Mouse (Mus musculus) midbrain, embryonic 15.5 days (tissue): Measurements from ENCODE around the gene 4930442H23Rik. TPM values are rescaled to one million over a fixed set of nuclear protein-coding genes. Genes with fewer than 3 reads are reported as not detected.
A peak's percentile ranks its signal among the peaks of the same experiment; 100 is the strongest.

Experiments used
- ATAC-seq: fragments of 200-750 bp; cut with Nextera tagmentation; replicated peaks from 2 replicates; pipeline ENCODE4 v1.8.0; 2017; ENCODE audit warnings: moderate TSS enrichment
- H3K27ac ChIP-seq: fragments of 300-500 bp; sonication (generic); 2 replicates; pipeline ENCODE4 v1.5.1; 2015; ENCODE audit warnings: mild to moderate bottlenecking, inconsistent platforms
- H3K27me3 ChIP-seq: fragments of 300-500 bp; sonication (generic); replicated peaks from 2 replicates; pipeline ENCODE4 v1.6.1; 2015; ENCODE audit warnings: inconsistent platforms
- H3K36me3 ChIP-seq: fragments of 300-500 bp; sonication (generic); replicated peaks from 2 replicates; pipeline ENCODE4 v1.6.1; 2015; ENCODE audit warnings: inconsistent platforms
- H3K4me1 ChIP-seq: fragments of 300-500 bp; sonication (generic); 2 replicates; pipeline ENCODE4 v1.6.1; 2015; ENCODE audit warnings: inconsistent platforms
- H3K4me2 ChIP-seq: fragments of 300-500 bp; sonication (generic); 2 replicates; pipeline ENCODE4 v1.6.1; 2015; ENCODE audit warnings: inconsistent platforms, mild to moderate bottlenecking, moderate library complexity
- H3K4me3 ChIP-seq: fragments of 300-500 bp; sonication (generic); 2 replicates; pipeline ENCODE4 v1.5.1; 2015; ENCODE audit warnings: mild to moderate bottlenecking, inconsistent platforms
- H3K9ac ChIP-seq: fragments of 300-500 bp; sonication (generic); 2 replicates; pipeline ENCODE4 v1.6.1; 2015; ENCODE audit warnings: mild to moderate bottlenecking, inconsistent platforms
- H3K9me3 ChIP-seq: fragments of 300-500 bp; sonication (generic); 2 replicates; pipeline ENCODE4 v1.6.1; 2016; ENCODE audit warnings: inconsistent platforms
- WGBS: fragments of 180-500 bp; shearing (Covaris S2); methylation state at CpG from one replicate; pipeline ENCODE4 v1.1.7; 2015; ENCODE audit warnings: mixed read lengths; 5-methylcytosine and 5-hydroxymethylcytosine counted together
- polyA plus RNA-seq: library from polyadenylated mRNA; unstranded; fragments of >200 nt; fragmentation: Nextera tagmentation; extraction: Ambion mirVana; gene quantifications from 2 replicates; pipeline ENCODE4 v1.2.1, GENCODE M21; 2015

4930442H23Rik gene
- polyA plus RNA-seq, 1 experiment from 2014 or later, result not detected

GRCm38 (mm10) chr10:81195300-81195699 is 11.7 kb upstream of the 4930442H23Rik start:
- Histone ChIP-seq H3K4me1 (peaks cover 18% of the 10 kb centered on the region), H3K27me3 (peaks cover 22% of the 10 kb centered on the region), H3K4me2 (no peak overlapping the region), H3K36me3 (peaks cover 7% of the 10 kb centered on the region; the same call in 1 of the 2 replicates), H3K9ac (no peak overlapping the region), H3K9me3 (no peaks in the 10 kb centered on the region), H3K4me3 (no peak overlapping the region), H3K27ac (no peak overlapping the region)
- no peak for ATAC-seq
- WGBS, result 73% methylated on average over 4 of the region's 4 CpGs

- no peak for ATAC-seq
- no peak overlapping the region for H3K9ac ChIP-seq
These were observed 10.5 kb upstream of the 4930442H23Rik start for GRCm38 (mm10) chr10:81193991-81194774.

GRCm38 (mm10) chr10:81192968-81193501 is 9.4 kb upstream of the 4930442H23Rik start:
- peak overlapping the region; percentile 63 for H3K9ac ChIP-seq
- H3K36me3 ChIP-seq, result peaks cover 12% of the 10 kb centered on the region; the same call in 1 of the 2 replicates
- peak overlapping the region; percentile 65 for H3K4me3 ChIP-seq
- peaks cover 22% of the 10 kb centered on the region for H3K27me3 ChIP-seq
- H3K27ac ChIP-seq, result peak overlapping the region; percentile 99
- H3K4me1 ChIP-seq, result peaks cover 18% of the 10 kb centered on the region
- peak overlapping the region; percentile 93 for H3K4me2 ChIP-seq
- peak; percentile 48 for ATAC-seq
- WGBS, result 3% methylated on average over 19 of the region's 19 CpGs
- no peaks in the 10 kb centered on the region for H3K9me3 ChIP-seq

More at GRCm38 (mm10) chr10:81193991-81194774, 10.5 kb upstream of the 4930442H23Rik start:
- H3K4me3 ChIP-seq, result no peak overlapping the region
- peaks cover 18% of the 10 kb centered on the region for H3K4me1 ChIP-seq
- 16% methylated on average over 37 of the region's 37 CpGs for WGBS
- no peaks in the 10 kb centered on the region for H3K9me3 ChIP-seq
- H3K27ac ChIP-seq, result no peak overlapping the region
- peaks cover 12% of the 10 kb centered on the region; the same call in 1 of the 2 replicates for H3K36me3 ChIP-seq
- peaks cover 22% of the 10 kb centered on the region for H3K27me3 ChIP-seq
- H3K4me2 ChIP-seq, result no peak overlapping the region

GRCm38 (mm10) chr10:81192270-81192967 is 8.8 kb upstream of the 4930442H23Rik start:
- H3K4me3 ChIP-seq, result peak overlapping the region; percentile 65
- peak overlapping the region; percentile 63 for H3K9ac ChIP-seq
- ATAC-seq, result peak; percentile 88
- H3K9me3 ChIP-seq, result no peaks in the 10 kb centered on the region
- peaks cover 22% of the 10 kb centered on the region for H3K27me3 ChIP-seq
- H3K36me3 ChIP-seq, result peaks cover 12% of the 10 kb centered on the region; the same call in 1 of the 2 replicates
- under 1% methylated on average over 88 of the region's 93 CpGs for WGBS
- H3K4me2 ChIP-seq, result peak overlapping the region; percentile 93
- peak overlapping the region; percentile 99 for H3K27ac ChIP-seq
- peaks cover 18% of the 10 kb centered on the region for H3K4me1 ChIP-seq

GRCm38 (mm10) chr10:81191342-81191982 is 7.8 kb upstream of the 4930442H23Rik start:
- no peak overlapping the region for H3K9ac ChIP-seq
- peak overlapping the region; percentile 99 for H3K27ac ChIP-seq
- no peaks in the 10 kb centered on the region for H3K9me3 ChIP-seq
- peaks cover 19% of the 10 kb centered on the region; the same call in 1 of the 2 replicates for H3K36me3 ChIP-seq
- no peak for ATAC-seq
- peaks cover 14% of the 10 kb centered on the region for H3K27me3 ChIP-seq
- H3K4me1 ChIP-seq, result peaks cover 18% of the 10 kb centered on the region
- 90% methylated on average over 18 of the region's 18 CpGs for WGBS
- H3K4me3 ChIP-seq, result no peak overlapping the region
- peak overlapping the region; percentile 93 for H3K4me2 ChIP-seq

GRCm38 (mm10) chr10:81190912-81191321 is 7.3 kb upstream of the 4930442H23Rik start:
- no peak overlapping the region for H3K4me2 ChIP-seq
- H3K4me1 ChIP-seq, result peaks cover 18% of the 10 kb centered on the region
- no peak overlapping the region for H3K4me3 ChIP-seq
- ATAC-seq, result no peak
- peaks cover 20% of the 10 kb centered on the region; the same call in 1 of the 2 replicates for H3K36me3 ChIP-seq
- H3K9me3 ChIP-seq, result no peaks in the 10 kb centered on the region
- H3K27ac ChIP-seq, result no peak overlapping the region
- no peak overlapping the region for H3K9ac ChIP-seq
- 78% methylated on average over 6 of the region's 6 CpGs for WGBS
- peaks cover 10% of the 10 kb centered on the region for H3K27me3 ChIP-seq

- Histone ChIP-seq H3K27ac (no peak overlapping the region), H3K27me3 (peaks cover 4% of the 10 kb centered on the region), H3K4me3 (no peak overlapping the region), H3K9ac (no peak overlapping the region), H3K36me3 (peaks cover 22% of the 10 kb centered on the region; the same call in 1 of the 2 replicates), H3K4me2 (no peak overlapping the region), H3K4me1 (peaks cover 18% of the 10 kb centered on the region), H3K9me3 (no peaks in the 10 kb centered on the region)
- 68% methylated on average over 31 of the region's 31 CpGs for WGBS
- ATAC-seq, result no peak
These were observed 6.7 kb upstream of the 4930442H23Rik start for GRCm38 (mm10) chr10:81190236-81190911.

- WGBS, result 79% methylated on average over 26 of the region's 26 CpGs
- Histone ChIP-seq H3K9me3 (no peaks in the 10 kb centered on the region), H3K4me2 (no peak overlapping the region), H3K36me3 (peaks cover 24% of the 10 kb centered on the region; the same call in 1 of the 2 replicates), H3K4me1 (peaks cover 18% of the 10 kb centered on the region), H3K27me3 (no peaks in the 10 kb centered on the region), H3K4me3 (no peak overlapping the region), H3K27ac (no peak overlapping the region), H3K9ac (no peak overlapping the region)
- no peak for ATAC-seq
These were observed 6.2 kb upstream of the 4930442H23Rik start for GRCm38 (mm10) chr10:81189821-81190220.

GRCm38 (mm10) chr10:81187161-81187560 is 3.5 kb upstream of the 4930442H23Rik start:
- no peak overlapping the region for H3K4me2 ChIP-seq
- H3K36me3 ChIP-seq, result peaks cover 28% of the 10 kb centered on the region; the same call in 1 of the 2 replicates
- H3K4me1 ChIP-seq, result peaks cover 26% of the 10 kb centered on the region
- 98% methylated on average over 9 of the region's 9 CpGs for WGBS
- no peaks in the 10 kb centered on the region for H3K9me3 ChIP-seq
- no peak overlapping the region for H3K4me3 ChIP-seq
- no peak for ATAC-seq
- H3K27ac ChIP-seq, result no peak overlapping the region
- H3K27me3 ChIP-seq, result no peaks in the 10 kb centered on the region
- H3K9ac ChIP-seq, result no peak overlapping the region

GRCm38 (mm10) chr10:81184765-81185164 is 1.1 kb upstream of the 4930442H23Rik start:
- WGBS, result 79% methylated on average over 4 of the region's 4 CpGs
- peaks cover 23% of the 10 kb centered on the region for H3K4me1 ChIP-seq
- peaks cover 38% of the 10 kb centered on the region for H3K36me3 ChIP-seq
- H3K4me2 ChIP-seq, result no peak overlapping the region
- no peak overlapping the region for H3K9ac ChIP-seq
- no peak overlapping the region for H3K27ac ChIP-seq
- H3K9me3 ChIP-seq, result no peaks in the 10 kb centered on the region
- no peak overlapping the region for H3K4me3 ChIP-seq
- no peak for ATAC-seq
- no peaks in the 10 kb centered on the region for H3K27me3 ChIP-seq
